9 mouse cellular contexts compared by ENCODE assay signal in genomic region chr13:63486791-63487706, GRCm38 (mm10). TPM values are rescaled to one million over a fixed set of nuclear protein-coding genes. Genes with fewer than 3 reads are reported as not detected.
A peak's percentile ranks its signal among the peaks of the same experiment; 100 is the strongest.
DNase-seq lines count a peak whose midpoint lies in the region; ATAC-seq and TF ChIP-seq lines count a peak whose summit lies in the region.
"Had no signal": no experiment of that assay in that cellular context is flagged by ENCODE, and none has a peak within 500 bp of the region (broad histone marks: within the 10 kb centered on the region; RNA-seq: fewer than 3 reads in every experiment).

No protein-coding gene starts in this region.

- no peaks in the 10 kb centered on the region for H3K27me3 ChIP-seq in embryonic facial prominence, embryonic 14.5 days (replicated peaks; ENCODE audit: control insufficient read depth, insufficient read depth, low read length)
- no peaks in the 10 kb centered on the region for H3K27me3 ChIP-seq in hindbrain, embryonic 14.5 days (ENCODE audit: control insufficient read depth, insufficient read depth, low read length)
- no peaks in the 10 kb centered on the region for H3K27me3 ChIP-seq in midbrain, postnatal 0 days (ENCODE audit: insufficient read depth, low read length)
- H3K27me3 ChIP-seq: limb, embryonic 13.5 days had no signal

- no peaks in the 10 kb centered on the region for H3K9me3 ChIP-seq in embryonic facial prominence, embryonic 14.5 days (ENCODE audit: control insufficient read depth, low read length)
- H3K9me3 ChIP-seq in hindbrain, embryonic 14.5 days (ENCODE audit: control insufficient read depth, low read length): no peaks in the 10 kb centered on the region
- H3K9me3 ChIP-seq in midbrain, postnatal 0 days (ENCODE audit: low read length): no peaks in the 10 kb centered on the region
- H3K9me3 ChIP-seq: limb, embryonic 13.5 days had no signal

- peak; percentile 68; the same call in 1 of the 2 replicates for ATAC-seq in embryonic facial prominence, embryonic 14.5 days (ENCODE audit: low read depth)
- ATAC-seq in hindbrain, embryonic 14.5 days (ENCODE audit: low FRiP score): peak; percentile 81
- ATAC-seq in midbrain, postnatal 0 days (ENCODE audit: low FRiP score): peak; percentile 50; the same call in 1 of the 2 replicates
- ATAC-seq in erythroid progenitor cell, adult 5-6 weeks (replicated peaks; ENCODE audit: low FRiP score, poor library complexity, severe bottlenecking): no peak

- DNase-seq in embryo, embryonic 9.5 days (ENCODE audit: extremely low spot score): peak; percentile 72
- DNase-seq in embryonic facial prominence, embryonic 14.5 days (ENCODE audit: low spot score): peak; percentile 48
- peak; percentile 52 for DNase-seq in hindbrain, embryonic 14.5 days (ENCODE audit: low spot score)
- peak; percentile 30 for DNase-seq in midbrain, postnatal 0 days (ENCODE audit: low spot score)
- no peak for DNase-seq in left cerebral cortex, adult 18-20 months (ENCODE audit: low spot score in 2 of 2)
- DNase-seq in urinary bladder, postnatal 14 days (ENCODE audit: low spot score): no peak
- DNase-seq: heart, postnatal 14 days had no signal

- H3K27ac ChIP-seq in embryonic facial prominence, embryonic 14.5 days (replicated peaks; ENCODE audit: low read depth, low read length): no peak overlapping the region
- H3K27ac ChIP-seq in hindbrain, embryonic 14.5 days: 0 out of 2 replicates have a peak overlapping the region, but pooled peaks have one; percentile 3
- no peak overlapping the region for H3K27ac ChIP-seq in midbrain, postnatal 0 days (ENCODE audit: low read depth, low read length)
- H3K27ac ChIP-seq: limb, embryonic 13.5 days had no signal

- no peak for TF ChIP-seq CTCF in midbrain, postnatal 0 days (IDR thresholded peaks at IDR 0.05)

- peaks cover 7% of the 10 kb centered on the region; the same call in 1 of the 2 replicates for H3K4me1 ChIP-seq in embryonic facial prominence, embryonic 14.5 days (ENCODE audit: control insufficient read depth, insufficient read depth, low read length)
- peaks cover 14% of the 10 kb centered on the region for H3K4me1 ChIP-seq in hindbrain, embryonic 14.5 days (replicated peaks; ENCODE audit: control insufficient read depth, insufficient read depth, low read length)
- H3K4me1 ChIP-seq in midbrain, postnatal 0 days (ENCODE audit: insufficient read depth, low read length): 0 out of 2 replicates have a peak, but pooled peaks cover 3% of the 10 kb centered on the region

- no peak overlapping the region for H3K4me3 ChIP-seq in embryonic facial prominence, embryonic 14.5 days (ENCODE audit: low read depth, low read length)
- no peak overlapping the region; the same call in 1 of the 2 replicates for H3K4me3 ChIP-seq in hindbrain, embryonic 14.5 days (replicated peaks; ENCODE audit: low read length)
- H3K4me3 ChIP-seq in midbrain, postnatal 0 days (ENCODE audit: low read depth, low read length): peak overlapping the region; percentile 5; the same call in 1 of the 2 replicates
- H3K4me3 ChIP-seq: limb, embryonic 13.5 days had no signal

- H3K4me2 ChIP-seq in embryonic facial prominence, embryonic 14.5 days (ENCODE audit: low read depth, low read length): peak overlapping the region; percentile 27; the same call in 1 of the 2 replicates
- H3K4me2 ChIP-seq in hindbrain, embryonic 14.5 days (replicated peaks): peak overlapping the region; percentile 44
- H3K4me2 ChIP-seq in midbrain, postnatal 0 days (ENCODE audit: low read depth, low read length, poor library complexity, severe bottlenecking): peak overlapping the region; percentile 35
- H3K4me2 ChIP-seq: limb, embryonic 13.5 days had no signal

- no peaks in the 10 kb centered on the region for H3K36me3 ChIP-seq in embryonic facial prominence, embryonic 14.5 days (ENCODE audit: control insufficient read depth, insufficient read depth, low read length)
- H3K36me3 ChIP-seq in hindbrain, embryonic 14.5 days (replicated peaks; ENCODE audit: control insufficient read depth, insufficient read depth): no peaks in the 10 kb centered on the region
- no peaks in the 10 kb centered on the region for H3K36me3 ChIP-seq in midbrain, postnatal 0 days (ENCODE audit: insufficient read depth, low read length)
- H3K36me3 ChIP-seq: limb, embryonic 13.5 days had no signal

- H3K9ac ChIP-seq in embryonic facial prominence, embryonic 14.5 days (ENCODE audit: low read depth, low read length): no peak overlapping the region
- H3K9ac ChIP-seq in hindbrain, embryonic 14.5 days: peak overlapping the region; percentile 35
- no peak overlapping the region for H3K9ac ChIP-seq in midbrain, postnatal 0 days (replicated peaks; ENCODE audit: low read length, poor library complexity, severe bottlenecking)
- H3K9ac ChIP-seq: limb, embryonic 13.5 days had no signal

- 23% methylated on average over 15 of the region's 18 CpGs for WGBS in embryonic facial prominence, embryonic 14.5 days
- 2% methylated on average over 18 of the region's 18 CpGs for WGBS in hindbrain, embryonic 14.5 days
- WGBS in midbrain, postnatal 0 days: 10% methylated on average over 18 of the region's 18 CpGs

RNA-seq across cellular contexts. Expression of gene Fancc, which starts 10.0 kb away (rescaled TPM):
- 17.1 and 17.3 TPM in 2 replicates for polyA plus RNA-seq in embryonic facial prominence, embryonic 14.5 days (2014; fragmentation: Nextera tagmentation; extraction: Ambion mirVana)
- 15.5 and 15.9 TPM in 2 replicates for polyA plus RNA-seq in hindbrain, embryonic 14.5 days (2014; fragmentation: Nextera tagmentation; extraction: Ambion mirVana)
- total RNA-seq in midbrain, postnatal 0 days (2014; rRNA removed): 12.1 and 17.7 TPM in 2 replicates
- 9.2 and 9.3 TPM in 2 replicates for polyA plus RNA-seq in midbrain, postnatal 0 days (2015; fragmentation: Nextera tagmentation; extraction: Ambion mirVana)
- total RNA-seq in erythroid progenitor cell, adult 5-6 weeks (2015; ENCODE audit: low replicate concordance): 16.6 and 21.4 TPM in 2 replicates
- 24.1 and 25.2 TPM in 2 replicates for total RNA-seq in erythroid progenitor cell, adult 5-6 weeks (2017; ENCODE audit: low replicate concordance)
- 1 to 10 TPM; 8.0 to 9.3 TPM for total RNA-seq in left cerebral cortex, adult 18-20 months (2021)

Comparison
In these comparisons a context has a peak if more than half of its experiments do, and no peak if none do; other contexts are left out.
1. DNase-seq: peak in embryo, embryonic 9.5 days (single experiment), embryonic facial prominence, embryonic 14.5 days (single experiment), hindbrain, embryonic 14.5 days (single experiment) and midbrain, postnatal 0 days (single experiment); none in left cerebral cortex, adult 18-20 months (0 of 2) and urinary bladder, postnatal 14 days (single experiment).
2. Peak in every context shown above with its lines, with median percentiles within 50 percentile points of each other: H3K4me2 ChIP-seq.